Mouse (Mus musculus) cerebellum, adult 8-10 months (tissue): ENCODE results near the gene Acrbp.

Source experiments
- DNase-seq: peaks from one replicate; pipeline ENCODE4 v3.0.0; 2022

The Acrbp gene

DNA sequence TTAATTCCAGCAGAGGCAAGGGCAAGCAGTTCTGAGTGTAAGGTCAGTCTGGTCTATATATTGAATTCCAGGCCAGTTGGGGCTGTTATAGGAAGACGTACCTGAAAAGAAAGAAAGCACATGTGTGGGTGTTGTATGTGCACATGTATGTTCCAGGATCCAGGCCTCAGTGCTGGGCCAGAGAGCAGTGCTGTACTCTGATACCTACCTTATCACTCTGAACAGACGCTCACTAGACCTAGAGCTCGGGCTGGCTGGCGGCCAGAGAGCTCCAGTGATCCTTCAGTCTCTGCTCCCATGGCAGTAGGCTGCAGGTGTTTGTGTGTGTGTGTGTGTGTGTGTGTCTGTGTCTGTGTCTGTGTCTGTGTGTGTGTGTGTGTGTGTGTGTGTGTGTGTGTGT lies 54.7 kb downstream of the Acrbp start:
- DNase-seq, result no peak

- DNase-seq, result no peak
Measured at GRCm38 (mm10) chr6:125107705-125108104, 58.2 kb downstream of the Acrbp start.

GRCm38 (mm10) chr6:125109371-125109770 lies 59.9 kb downstream of the Acrbp start:
- no peak for DNase-seq

DNA sequence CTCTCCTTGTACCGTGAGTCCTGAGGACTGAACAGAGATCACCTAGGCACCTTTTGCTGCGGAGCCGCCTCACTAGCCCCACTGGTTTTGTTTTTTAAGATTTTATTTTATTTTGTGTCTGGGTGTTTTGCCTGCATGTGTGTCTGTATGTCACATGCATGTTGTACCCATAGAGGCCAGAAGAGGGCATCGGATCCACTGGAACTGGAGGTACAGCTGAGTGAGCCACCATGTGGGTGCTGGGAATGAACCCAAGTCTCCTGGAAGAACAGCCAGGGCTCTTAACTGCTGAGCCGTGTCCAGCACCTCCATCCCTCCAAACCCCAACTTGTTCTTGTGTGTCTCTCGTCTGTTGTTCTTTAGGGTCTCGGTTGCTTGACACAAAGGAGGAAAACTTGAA lies 61.4 kb downstream of the Acrbp start:
- DNase-seq, result peak; percentile 28

- no peak for DNase-seq
Measured at GRCm38 (mm10) chr6:125112553-125112952, 63.1 kb downstream of the Acrbp start.
